Mouse (Mus musculus): Measurements from ENCODE around the gene Leap2.

Leap2 gene

DNA sequence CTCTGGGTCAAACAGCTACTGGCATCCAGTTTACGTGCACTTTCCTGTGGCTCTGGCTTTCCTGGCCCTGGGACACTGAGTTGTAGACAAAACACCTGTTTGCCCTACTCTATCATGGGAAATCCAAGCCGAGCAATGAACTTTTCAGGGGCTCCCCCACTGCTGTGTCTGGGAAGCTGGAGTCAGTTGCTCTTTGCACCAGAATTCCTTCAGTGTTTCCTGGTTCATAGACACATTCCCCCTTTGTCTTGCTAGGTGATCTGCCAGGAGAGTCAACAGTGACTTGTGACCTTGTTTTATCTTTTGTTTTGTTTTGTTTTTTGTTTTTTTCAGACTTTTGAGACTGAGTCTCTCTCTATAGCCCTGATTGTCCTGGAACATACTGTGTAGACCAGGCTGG, 28.4 kb upstream of the Leap2 start:
- CTCF ChIA-PET: interaction anchor here in 3 of 4 experiments (0.9 to 1.9 kb wide), 3 partner anchors 15 to 19 kb away, joined by 3 to 7 read pairs (median 4); partner anchors contain the start of gene Gm9837 (in 1 of the 3)
- POLR2A ChIA-PET: interaction anchor here in 3 of 4 experiments (0.6 to 1.6 kb wide), 8 partner anchors 8 to 104 kb away, joined by 3 to 7 read pairs (median 3); partner anchors contain the start of genes Gdf9 (in 1 of the 3) and Uqcrq (in 1 of the 3)

DNA sequence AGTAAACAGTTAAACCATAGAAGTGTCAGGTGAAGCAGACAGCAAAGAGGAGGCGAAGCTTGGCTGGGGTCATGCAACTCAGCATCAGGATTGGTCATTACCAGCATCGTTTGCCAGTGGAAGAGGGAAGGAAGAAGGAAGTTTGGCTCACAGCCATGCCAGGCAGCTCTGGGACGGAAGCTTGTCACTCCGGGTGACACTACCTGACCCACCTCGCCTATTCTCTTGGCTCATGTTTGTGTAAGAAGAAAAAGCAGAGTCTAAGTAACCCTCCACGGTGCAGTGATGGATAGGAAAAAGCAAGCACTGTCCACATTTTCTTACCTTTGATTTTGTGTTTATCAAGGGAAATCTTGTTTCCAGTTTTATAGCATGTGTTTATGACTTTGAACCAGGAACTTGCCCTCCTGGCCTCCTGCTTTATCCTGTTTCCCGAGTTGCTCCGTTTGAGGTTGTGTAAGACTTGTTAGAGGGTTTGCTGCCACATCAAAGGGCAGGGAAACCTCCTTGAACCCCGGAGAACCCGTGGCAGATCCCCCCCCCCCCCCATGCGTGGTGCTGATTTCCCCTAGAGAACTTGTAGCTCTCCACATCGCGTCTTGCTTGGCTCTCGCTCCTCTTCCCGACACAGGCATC, 27.2 kb upstream of the Leap2 start:
- ChIA-PET POLR2A (interaction anchor here in 3 of 4 experiments (1.0 to 1.6 kb wide), 6 partner anchors 9 to 19 kb away, joined by 3 to 7 read pairs (median 3); partner anchors contain the start of genes Gdf9 (in 1 of the 3) and Uqcrq (in 1 of the 3)), CTCF (interaction anchor here (0.6 to 1.9 kb wide), 5 partner anchors 16 to 871 kb away, joined by 3 to 11 read pairs (median 4); no protein-coding TSS in a partner anchor)

DNA sequence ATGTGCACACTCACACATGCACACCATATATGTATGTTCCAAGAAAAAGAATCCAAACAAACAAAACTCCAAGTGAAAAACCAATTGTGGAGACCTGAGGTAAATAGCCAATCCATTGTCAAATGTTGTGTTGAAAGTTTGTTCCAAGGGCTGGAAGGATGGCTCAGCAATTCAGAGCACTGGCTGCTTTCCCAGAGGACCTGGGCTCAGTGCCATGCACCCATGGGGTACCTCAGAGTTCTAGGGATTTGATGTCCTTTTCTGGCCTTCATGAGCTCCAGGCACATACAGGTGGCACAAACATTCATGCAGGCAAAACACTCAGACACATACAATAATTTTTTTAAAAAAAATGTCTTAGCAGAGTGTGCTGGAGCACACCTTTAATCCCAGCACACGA, 25.6 kb upstream of the Leap2 start:
- POLR2A ChIA-PET: interaction anchor here in 3 of 4 experiments (0.7 to 1.7 kb wide), 4 partner anchors 8 to 38 kb away, joined by 3 to 5 read pairs (median 4); partner anchors contain the start of genes Gdf9 (in 1 of the 3), Gm10447 (in 1 of the 3), Shroom1 (in 1 of the 3) and Uqcrq (in 1 of the 3)
- CTCF ChIA-PET: interaction anchor here in 2 of 4 experiments (0.6 to 1.9 kb wide), 3 partner anchors 8 to 1044 kb away, joined by 5 to 8 read pairs (median 6); partner anchors contain the start of genes Gm10447 (in 1 of the 2) and Shroom1 (in 1 of the 2)

DNA sequence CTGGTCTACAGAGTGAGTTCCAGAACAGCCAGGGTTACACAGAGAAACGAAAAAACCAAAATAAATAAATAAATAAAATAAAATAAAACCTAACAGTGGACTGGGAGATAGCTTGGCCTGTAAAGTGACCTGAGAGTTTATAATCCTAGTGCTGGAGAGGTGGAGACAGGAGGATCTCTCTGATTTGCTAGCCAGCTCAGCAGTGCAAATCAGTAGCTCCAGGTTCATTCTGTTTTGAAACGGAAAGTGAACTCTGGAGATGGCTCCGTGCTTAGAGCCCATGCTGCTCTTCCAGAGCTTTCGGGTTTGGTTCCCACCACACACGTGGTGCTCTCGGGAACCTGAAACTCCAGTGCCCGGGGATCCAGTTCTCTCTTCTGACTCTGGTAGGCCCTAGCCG, 25.0 kb upstream of the Leap2 start:
- ChIA-PET POLR2A (interaction anchor here in 3 of 4 experiments (0.7 to 1.7 kb wide), 4 partner anchors 9 to 39 kb away, joined by 3 to 5 read pairs (median 4); partner anchors contain the start of genes Gdf9 (in 1 of the 3), Gm10447 (in 1 of the 3), Shroom1 (in 1 of the 3) and Uqcrq (in 1 of the 3)), CTCF (interaction anchor here (0.6 to 4.0 kb wide), 5 partner anchors 8 to 1045 kb away, joined by 5 to 42 read pairs (median 6); partner anchors contain the start of genes Gm10447 (in 2 of the 4) and Shroom1 (in 2 of the 4))

DNA sequence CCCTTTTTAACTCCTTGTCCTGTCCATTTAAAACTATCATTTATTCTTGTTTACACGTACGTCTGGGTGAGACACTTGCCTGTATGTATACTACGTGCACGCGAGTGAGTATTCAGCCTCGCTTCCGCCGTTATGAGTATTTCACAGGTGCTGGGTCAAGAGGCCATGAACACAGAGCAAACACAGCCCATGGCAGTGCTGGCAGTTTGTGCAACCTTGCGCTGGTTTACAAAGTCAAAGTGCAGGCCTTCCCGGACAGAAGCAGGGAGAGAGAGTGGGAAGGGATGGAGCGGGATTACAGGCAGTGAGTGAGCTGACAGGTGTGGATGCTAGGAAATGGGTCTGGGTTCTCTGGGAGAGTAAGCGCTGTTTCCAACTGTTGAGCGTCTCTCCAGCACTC, 23.2 kb upstream of the Leap2 start:
- ChIA-PET POLR2A (interaction anchor here in 3 of 4 experiments (0.5 to 3.2 kb wide), 16 partner anchors 9 to 261 kb away, joined by 3 to 22 read pairs (median 4); partner anchors contain the start of genes Gm10447 (in 2 of the 3), Shroom1 (in 2 of the 3), Gdf9 (in 1 of the 3) and Rad50 (in 1 of the 3)), CTCF (interaction anchor here in 3 of 4 experiments (0.6 to 4.0 kb wide), 10 partner anchors 10 to 485 kb away, joined by 3 to 42 read pairs (median 6); partner anchors contain the start of genes Shroom1 (in 2 of the 3), Gm10447 (in 1 of the 3) and Gm9837 (in 1 of the 3))

DNA sequence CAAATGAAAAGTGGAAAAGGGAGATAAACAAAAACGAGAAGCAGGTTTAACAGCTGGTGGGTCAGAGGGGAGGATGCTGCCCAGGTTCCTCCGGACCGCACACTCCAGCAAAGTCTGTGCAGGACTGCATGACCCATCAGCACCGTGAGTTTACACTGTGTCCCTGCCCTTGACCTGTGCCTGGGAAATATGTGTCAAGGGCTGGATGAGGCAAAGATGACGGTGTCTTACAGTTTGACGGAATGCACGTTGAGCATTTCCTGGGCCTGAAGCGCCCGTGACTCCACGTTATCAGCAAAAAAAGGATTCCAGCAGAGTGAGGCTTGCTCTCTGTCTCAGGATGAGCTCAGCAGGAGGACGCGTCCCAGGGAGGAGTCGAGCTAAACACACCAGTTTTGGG, 22.6 kb upstream of the Leap2 start:
- CTCF ChIA-PET: interaction anchor here in 3 of 4 experiments (0.6 to 4.0 kb wide), 8 partner anchors 11 to 191 kb away, joined by 3 to 42 read pairs (median 4); partner anchors contain the start of genes Gdf9 (in 1 of the 3), Gm10447 (in 1 of the 3), Gm9837 (in 1 of the 3) and Shroom1 (in 1 of the 3)
- POLR2A ChIA-PET: interaction anchor here in 3 of 4 experiments (0.6 to 3.2 kb wide), 10 partner anchors 8 to 191 kb away, joined by 3 to 22 read pairs (median 4); partner anchors contain the start of genes Gm10447 (in 2 of the 3), Shroom1 (in 2 of the 3), Gdf9 (in 1 of the 3) and Uqcrq (in 1 of the 3)

DNA sequence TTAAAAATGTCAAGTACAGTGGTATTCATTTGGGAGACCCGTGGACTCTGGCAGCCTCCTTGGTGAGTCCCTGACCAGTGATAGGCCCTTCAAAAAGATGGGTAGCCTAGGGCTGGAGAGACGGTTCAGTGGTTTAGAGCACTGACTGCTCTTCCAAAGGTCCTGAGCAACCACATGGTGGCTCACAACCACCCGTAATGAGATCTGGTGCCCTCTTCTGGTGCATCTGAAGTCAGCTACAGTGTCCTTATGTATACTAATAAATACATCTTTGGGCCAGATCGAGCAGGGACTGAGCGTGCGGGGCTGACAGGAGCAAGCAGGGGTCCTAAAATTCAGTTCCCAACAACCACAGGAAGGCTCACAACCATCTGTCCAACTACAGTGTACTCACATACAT, 20.9 kb upstream of the Leap2 start:
- ChIA-PET CTCF (interaction anchor here in 3 of 4 experiments (0.5 to 1.9 kb wide), 8 partner anchors 12 to 907 kb away, joined by 3 to 10 read pairs (median 4); partner anchors contain the start of genes Gm9837 (in 2 of the 3), Gdf9 (in 1 of the 3), Gm10447 (in 1 of the 3) and Shroom1 (in 1 of the 3)), POLR2A (interaction anchor here in 1 of 4 experiments (0.7 to 5.8 kb wide), 5 partner anchors 8 to 366 kb away, joined by 3 to 24 read pairs (median 6); partner anchors contain the start of genes Gdf9 and Uqcrq)

DNA sequence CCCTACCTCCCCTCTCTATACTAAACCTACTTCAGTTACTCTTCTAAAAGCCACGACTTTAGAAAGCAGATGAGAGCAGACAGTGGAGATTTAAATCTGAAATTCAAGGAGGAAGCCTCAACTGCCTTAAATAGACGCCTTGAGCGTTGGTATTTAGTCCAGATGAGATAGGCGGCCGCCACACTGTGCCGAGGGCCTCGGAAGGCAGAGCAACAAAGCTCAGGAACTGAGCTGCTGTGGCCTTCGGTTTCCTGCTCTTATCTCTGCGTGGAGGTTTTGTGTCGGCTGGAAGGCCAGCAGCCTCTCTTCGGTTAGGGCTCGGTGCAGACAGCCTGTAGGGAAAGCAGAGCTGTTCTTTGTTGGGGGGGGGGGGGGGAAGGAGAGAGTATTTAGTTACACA, 19.0 kb upstream of the Leap2 start:
- ChIA-PET CTCF (interaction anchor here (0.6 to 2.6 kb wide), 10 partner anchors 11 to 87 kb away, joined by 3 to 14 read pairs (median 5); partner anchors contain the start of genes Gdf9 (in 3 of the 4), Uqcrq (in 3 of the 4), Gm10447 (in 1 of the 4) and Shroom1 (in 1 of the 4)), POLR2A (interaction anchor here in 3 of 4 experiments (0.6 to 5.8 kb wide), 12 partner anchors 9 to 1749 kb away, joined by 3 to 24 read pairs (median 4); partner anchors contain the start of genes Gdf9 (in 2 of the 3), Uqcrq (in 2 of the 3), Gm10447 (in 1 of the 3) and Hspa4 (in 1 of the 3))

DNA sequence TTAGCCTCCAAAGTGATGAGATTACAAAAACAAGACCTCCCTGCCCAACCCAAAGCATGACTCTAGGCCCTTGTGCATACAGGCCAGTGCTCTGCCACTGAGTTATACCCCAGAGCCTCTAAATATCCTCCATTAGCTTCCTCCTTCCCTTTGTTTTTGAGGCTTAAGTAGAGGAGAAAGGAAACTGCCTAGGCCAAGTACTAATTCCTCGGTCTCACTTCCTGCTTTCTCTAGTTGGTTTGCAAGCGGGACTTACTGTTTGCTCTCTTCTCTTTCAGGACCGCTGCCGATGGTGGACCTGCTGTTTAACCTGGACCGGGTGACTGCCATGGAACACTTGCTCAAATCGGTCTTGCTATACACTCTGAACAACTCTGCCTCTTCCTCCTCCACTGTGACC, 13.4 kb upstream of the Leap2 start:
- POLR2A ChIA-PET: interaction anchor here (0.6 to 2.5 kb wide), 10 partner anchors 8 to 305 kb away, joined by 3 to 8 read pairs (median 4); partner anchors contain the start of genes Gm10447 (in 1 of the 4) and Rad50 (in 1 of the 4)

DNA sequence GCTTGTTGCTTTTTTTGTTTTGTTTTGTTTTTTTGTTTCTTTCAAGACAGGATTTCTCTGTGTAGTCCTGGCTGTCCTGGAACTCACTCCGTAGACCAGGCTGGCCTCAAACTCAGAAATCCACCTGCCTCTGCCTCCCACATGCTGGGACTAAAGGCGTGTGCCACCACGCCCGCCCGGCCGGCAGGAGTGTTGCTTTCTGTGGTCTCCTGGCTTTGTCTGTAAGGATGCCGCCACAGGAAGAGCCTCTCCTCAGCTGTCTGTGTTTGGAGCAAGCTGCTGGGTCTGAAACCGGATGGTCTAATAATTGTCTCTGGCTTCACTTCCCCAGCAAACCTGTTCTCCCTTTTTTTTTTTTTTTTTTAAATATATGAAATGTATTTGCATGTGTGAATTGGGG, 12.5 kb upstream of the Leap2 start:
- CTCF ChIA-PET: interaction anchor here (0.6 to 1.0 kb wide), 5 partner anchors 17 to 208 kb away, joined by 3 to 8 read pairs (median 4); no protein-coding TSS in a partner anchor
- POLR2A ChIA-PET: interaction anchor here (0.6 to 2.5 kb wide), 10 partner anchors 8 to 1512 kb away, joined by 3 to 8 read pairs (median 3); partner anchors contain the start of gene Gm10447 (in 1 of the 4)

More for the DNA sequence above, 13.4 kb upstream of the Leap2 start:
- CTCF ChIA-PET: interaction anchor here in 3 of 4 experiments (0.7 to 1.5 kb wide), 6 partner anchors 17 to 30 kb away, joined by 3 to 4 read pairs (median 3); partner anchors contain the start of genes Gm10447 (in 1 of the 3) and Shroom1 (in 1 of the 3)

DNA sequence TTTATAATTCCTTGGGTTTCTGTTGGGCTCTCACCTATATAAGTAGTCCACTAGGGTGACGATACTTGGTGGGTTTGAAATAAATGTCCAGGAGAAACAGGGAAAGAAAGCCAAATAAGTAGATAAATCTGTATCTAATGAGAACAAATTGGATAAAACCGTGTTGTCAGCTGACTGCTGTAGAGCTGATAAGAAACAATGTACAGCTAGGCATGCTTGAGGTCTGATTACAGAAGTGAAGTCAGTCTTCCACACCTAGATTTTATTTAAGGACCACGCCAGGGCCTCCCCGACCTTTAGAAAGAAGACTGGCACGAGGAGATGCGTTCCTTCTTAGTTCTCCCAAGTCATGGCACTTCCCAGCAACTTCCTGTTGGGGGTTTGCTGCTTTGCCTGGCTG, 10.1 kb upstream of the Leap2 start:
- ChIA-PET POLR2A (interaction anchor here in 1 of 4 experiments (1.0 to 2.1 kb wide), 4 partner anchors 9 to 132 kb away, joined by 3 to 7 read pairs (median 4); no protein-coding TSS in a partner anchor), CTCF (no interaction called here)

DNA sequence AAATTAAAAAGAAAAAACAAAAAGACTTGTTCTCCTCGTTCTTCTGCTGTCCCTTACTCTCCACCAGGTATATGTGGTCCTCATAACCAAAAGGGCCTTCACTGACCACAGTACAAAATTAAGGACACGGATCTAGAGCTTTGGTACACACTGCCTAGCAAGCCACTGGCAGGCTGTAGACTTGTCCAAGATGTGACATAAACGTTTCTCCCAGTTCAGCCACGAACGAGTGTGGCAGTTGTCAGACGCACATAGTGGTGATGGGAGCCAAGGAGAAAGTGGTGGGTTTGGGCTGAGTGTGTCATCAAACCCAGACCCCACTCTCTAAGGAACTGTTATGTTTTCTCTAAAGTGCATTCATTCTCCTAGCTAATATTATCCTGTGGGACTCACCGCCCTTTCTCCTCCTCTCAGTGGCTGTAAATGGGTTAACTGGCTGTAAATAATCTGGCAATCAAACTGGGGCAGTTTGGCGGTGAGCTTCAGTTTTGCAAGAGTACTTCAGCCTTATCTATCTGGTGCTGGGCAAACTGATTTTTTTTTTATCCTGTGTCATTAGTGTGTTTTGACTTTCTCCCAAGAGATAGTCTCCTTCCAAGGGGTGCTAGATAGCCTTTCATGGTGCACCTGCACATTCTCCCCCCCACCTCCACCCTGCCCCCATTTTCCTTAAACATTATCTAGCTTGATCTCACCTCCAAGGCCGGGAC, 8.5 kb upstream of the Leap2 start:
- ChIA-PET POLR2A (interaction anchor here in 3 of 4 experiments (0.5 to 3.8 kb wide), 81 partner anchors 8 to 1333 kb away, joined by 3 to 33 read pairs (median 4); partner anchors contain the start of genes Hspa4 (in 3 of the 3), Slc22a21 (in 2 of the 3), Zcchc10 (in 2 of the 3) and Gm10447 (in 1 of the 3)), CTCF (interaction anchor here (0.5 to 2.2 kb wide), 22 partner anchors 9 to 306 kb away, joined by 3 to 13 read pairs (median 4); partner anchors contain the start of genes Gm9837 (in 2 of the 4), Gm10447 (in 1 of the 4) and Shroom1 (in 1 of the 4))

DNA sequence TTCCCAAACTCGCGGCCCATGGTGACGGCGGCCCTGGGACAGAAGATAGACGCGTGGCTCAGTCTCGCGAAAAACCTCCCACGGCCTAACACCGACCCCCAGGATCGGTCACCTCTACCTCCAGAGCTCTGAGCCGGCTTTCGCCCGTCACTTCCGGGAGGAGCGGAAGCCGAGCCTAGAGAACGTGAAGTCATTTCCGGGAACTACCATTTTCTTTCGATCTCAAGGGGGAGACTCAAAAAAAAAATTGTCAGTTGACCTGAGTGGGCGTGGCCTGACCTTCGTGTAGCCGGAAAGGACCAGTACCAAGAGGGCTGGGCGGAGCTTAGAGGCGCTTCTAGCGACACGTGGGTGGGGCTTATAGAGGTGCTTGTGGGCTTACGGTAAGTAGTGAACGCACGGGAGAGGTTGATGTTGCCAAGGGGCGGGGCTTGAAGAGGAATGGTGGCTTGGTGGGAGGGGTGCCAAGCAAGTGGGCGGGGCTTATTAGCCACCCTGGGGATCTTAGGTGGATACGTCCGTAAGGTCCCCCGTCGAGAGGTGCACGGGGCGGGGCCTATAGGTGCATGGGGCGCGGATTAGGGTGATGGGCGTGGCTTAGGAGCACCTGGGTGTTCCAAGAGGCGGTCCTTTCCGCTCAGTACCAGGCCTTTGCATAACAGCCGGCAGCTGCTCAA, 7.8 kb upstream of the Leap2 start, which contains the start of the genes Uqcrq and Gdf9:
TSS of gene Uqcrq (minus strand) at position 162 of the 677 bp plus-strand sequence.
TSS of gene Gdf9 (plus strand) at position 354 of the 677 bp plus-strand sequence.
- ChIA-PET POLR2A (interaction anchor here (0.6 to 4.9 kb wide), 98 partner anchors 9 to 1990 kb away, joined by 3 to 33 read pairs (median 4); partner anchors contain the start of genes Hspa4 (in 3 of the 4), Zcchc10 (in 3 of the 4), Slc22a21 (in 2 of the 4) and Gm10447 (in 1 of the 4)), CTCF (interaction anchor here (0.5 to 2.2 kb wide), 26 partner anchors 9 to 1035 kb away, joined by 3 to 13 read pairs (median 4); partner anchors contain the start of genes Gm9837 (in 2 of the 4) and 9530068E07Rik (in 1 of the 4))

DNA sequence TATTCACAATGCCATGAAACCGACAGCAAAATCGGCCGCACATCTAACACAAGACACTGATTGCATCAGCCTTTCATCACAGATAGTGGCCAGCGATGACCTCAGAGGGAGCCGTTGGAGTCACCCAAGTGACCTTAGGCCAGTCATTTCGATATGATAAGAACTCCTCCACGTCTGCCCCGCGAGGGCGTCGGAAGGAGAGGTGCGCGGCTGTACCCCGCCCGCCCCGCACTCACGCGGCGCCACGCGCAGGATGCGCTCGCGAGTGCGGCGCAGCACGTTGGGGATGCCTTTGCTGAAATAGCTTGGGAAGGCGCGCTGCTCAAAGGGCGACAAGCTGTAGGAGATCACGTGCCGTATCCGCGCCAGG, 7.3 kb upstream of the Leap2 start:
- CTCF ChIA-PET: interaction anchor here (0.6 to 2.2 kb wide), 18 partner anchors 10 to 1034 kb away, joined by 3 to 13 read pairs (median 4); partner anchors contain the start of genes Gm9837 (in 2 of the 4) and 9530068E07Rik (in 1 of the 4)
- POLR2A ChIA-PET: interaction anchor here (0.6 to 4.9 kb wide), 81 partner anchors 8 to 1991 kb away, joined by 3 to 33 read pairs (median 4); partner anchors contain the start of genes Hspa4 (in 3 of the 4), Zcchc10 (in 3 of the 4), Slc22a21 (in 2 of the 4) and Gm10447 (in 1 of the 4)

DNA sequence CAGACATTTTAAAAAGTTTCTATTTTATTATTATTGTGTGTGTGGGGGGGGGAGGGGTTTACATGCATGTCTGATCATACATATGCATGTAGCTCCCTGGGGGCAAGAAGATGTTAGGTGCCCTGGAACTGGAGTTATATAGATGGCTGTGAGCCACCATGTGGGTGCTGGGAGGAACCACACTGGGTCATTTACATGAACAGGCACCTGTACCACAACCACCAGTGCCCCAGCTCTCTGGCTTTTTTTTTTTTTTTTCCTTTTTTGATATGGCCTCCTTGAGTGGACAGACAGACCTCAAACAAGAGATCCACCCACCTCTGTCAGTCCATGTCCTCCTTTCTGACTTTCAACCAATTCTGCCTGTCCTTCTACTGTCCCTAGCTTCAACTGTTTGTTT, 6.2 kb upstream of the Leap2 start:
- ChIA-PET CTCF (interaction anchor here in 2 of 4 experiments (0.6 to 0.7 kb wide), 2 partner anchors 58 to 88 kb away, joined by 3 to 4 read pairs; no protein-coding TSS in a partner anchor), POLR2A (interaction anchor here in 2 of 4 experiments (0.7 to 4.9 kb wide), 11 partner anchors 9 to 1824 kb away, joined by 3 to 24 read pairs (median 7); no protein-coding TSS in a partner anchor)

Data from embryonic stem cell, embryonic (primary cell).